Mouse (Mus musculus): ENCODE data around the gene Npdc1.

DNA sequence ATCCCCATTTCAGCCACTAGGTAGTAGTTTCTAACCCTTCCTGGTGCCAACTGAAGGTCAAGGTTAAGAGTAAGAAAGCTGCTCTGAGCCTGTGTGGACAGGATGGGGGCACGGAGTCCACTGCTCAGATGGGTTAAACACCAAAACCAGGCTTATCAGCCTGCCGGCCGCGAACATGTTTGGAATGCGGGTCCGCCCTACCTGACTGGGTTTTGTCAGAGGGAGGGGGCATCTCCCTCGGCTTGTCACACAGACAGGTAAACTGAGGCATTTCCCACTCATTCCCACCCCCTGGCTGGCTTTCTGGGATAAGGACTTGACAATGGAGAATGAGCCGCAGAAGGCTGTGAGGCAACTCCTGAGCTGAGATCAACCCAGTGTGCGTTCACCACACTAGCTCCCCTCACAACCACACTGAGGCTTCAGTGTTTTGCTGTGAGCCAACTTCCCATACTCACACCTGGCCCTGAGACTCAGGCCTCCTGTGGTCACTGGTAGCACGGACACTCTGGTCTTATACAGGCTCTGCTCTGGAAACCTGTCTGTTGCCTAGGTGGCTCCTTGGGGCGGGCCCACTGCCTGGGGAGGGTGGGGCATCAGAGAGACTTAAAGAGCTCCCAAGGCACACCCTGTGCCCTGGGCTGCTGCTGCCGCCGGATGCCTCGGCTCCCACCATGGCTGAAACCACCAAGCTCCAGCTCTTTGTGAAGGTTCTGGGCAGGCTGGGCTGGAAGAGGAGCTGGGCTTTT lies 57.2 kb downstream of the Npdc1 start, which contains the start of gene Clic3:
- TF ChIP-seq CTCF (IDR thresholded peaks at IDR 0.05; ENCODE audit: control insufficient read depth, insufficient read depth, insufficient read length), result no peak
- TF ChIP-seq MYOG (IDR thresholded peaks at IDR 0.05; ENCODE audit: control insufficient read depth, extremely low read depth, insufficient read length), result no peak
- no peak for TF ChIP-seq CEBPB (IDR thresholded peaks at IDR 0.05; ENCODE audit: low read depth)
- no peak for TF ChIP-seq MAX (IDR thresholded peaks at IDR 0.05)
- TF ChIP-seq USF1 (IDR thresholded peaks at IDR 0.05; ENCODE audit: low read depth), result no peak
- no peak for TF ChIP-seq MYOD1 (IDR thresholded peaks at IDR 0.05; ENCODE audit: control insufficient read depth, insufficient read length, low read depth)

All from C2C12 (cell line).